Mouse (Mus musculus): ENCODE results near the gene Ppfia3.

DNA sequence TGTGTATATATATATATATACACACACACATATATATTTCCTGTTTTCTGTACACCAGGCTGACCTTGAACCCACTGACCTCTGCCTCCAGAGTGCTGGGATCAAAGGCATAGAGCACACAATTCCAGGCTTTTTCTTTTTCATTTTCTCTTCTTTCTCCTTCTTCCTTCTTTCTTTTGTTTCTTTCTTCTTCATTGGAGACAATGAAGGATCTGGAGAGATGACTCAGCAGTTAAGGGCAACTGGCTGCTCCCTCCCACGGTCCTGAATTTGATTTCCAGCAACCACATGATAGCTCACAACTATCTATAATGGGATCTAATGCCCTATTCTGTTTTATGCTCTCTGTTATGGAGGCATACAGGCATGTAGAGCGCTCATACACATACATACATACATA, 30.0 kb upstream of the Ppfia3 start:
- TF ChIP-seq CTCF (conservative IDR thresholded peaks at IDR 0.05; ENCODE audit: low read length) = no peak
- no peak for TF ChIP-seq NANOG (IDR thresholded peaks at IDR 0.05; ENCODE audit: borderline replicate concordance, low read length)

Data from E14TG2a.4 (cell line).